Mouse (Mus musculus): ENCODE measurements around the gene Rab34.

Rab34 gene

DNA sequence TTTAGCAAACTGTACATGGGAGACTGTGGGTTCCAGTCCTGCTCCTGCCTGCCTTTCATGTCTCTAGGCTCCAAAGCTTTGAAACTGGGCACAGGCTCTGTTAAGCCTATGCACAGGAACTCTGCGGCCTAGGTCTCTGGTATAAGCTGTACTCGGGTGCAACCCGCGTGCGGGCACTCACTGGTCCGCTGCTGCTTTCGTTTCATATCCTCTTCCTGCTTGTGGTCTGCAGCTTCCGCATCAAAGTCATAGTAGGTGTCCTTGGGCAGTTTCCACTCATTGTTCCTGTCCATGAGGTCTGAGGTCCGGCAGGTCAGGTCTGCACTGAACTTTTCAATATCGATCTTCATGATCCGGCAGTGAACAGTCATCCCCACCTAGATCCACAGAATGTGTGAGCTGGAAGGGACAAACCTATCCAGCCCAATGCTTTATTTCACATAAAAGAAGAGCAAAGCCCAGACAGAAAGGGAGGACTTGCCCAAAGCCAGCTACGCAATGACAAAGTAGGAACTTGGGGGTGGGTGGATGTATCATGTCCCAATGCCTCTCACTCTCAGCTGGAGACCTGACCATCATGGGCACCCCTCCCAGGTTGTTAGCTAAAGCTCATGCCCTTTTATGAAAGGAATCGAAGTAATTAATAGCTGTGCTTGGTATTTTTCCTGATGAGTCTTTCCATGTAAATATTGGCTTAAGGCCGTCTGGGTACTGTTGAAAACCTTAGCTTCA lies 25.0 kb downstream of the Rab34 start:
- no peak for DNase-seq (ENCODE audit: low spot score)

DNA sequence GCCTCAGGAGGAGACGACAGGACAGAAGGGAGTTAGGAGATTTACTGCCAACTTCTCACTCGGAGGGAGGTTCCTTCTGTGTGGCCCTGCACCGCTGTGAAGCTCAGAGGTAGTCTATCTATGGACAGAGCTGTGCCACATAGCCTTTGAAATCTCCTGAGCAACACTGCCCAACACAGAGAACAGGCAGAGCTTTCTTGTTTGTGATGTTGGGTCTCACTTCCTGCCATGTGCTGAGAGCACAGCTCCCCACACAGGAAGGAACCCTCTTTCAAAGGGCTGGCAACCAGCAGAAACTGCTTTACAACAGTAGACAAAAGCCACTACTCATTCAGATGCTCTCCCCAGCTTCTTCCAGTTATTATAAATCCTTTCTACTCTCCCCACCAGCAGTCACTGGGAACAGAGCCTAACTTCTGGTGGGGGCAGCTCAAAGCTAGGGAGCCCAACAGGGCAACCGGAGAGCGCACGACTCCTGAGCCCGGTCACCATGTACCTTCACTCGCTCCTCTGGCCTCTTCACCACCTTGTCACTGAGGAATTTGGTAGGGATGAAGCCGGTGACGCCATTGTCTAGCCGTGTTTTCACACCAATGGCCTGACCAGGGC lies 27.6 kb downstream of the Rab34 start:
- DNase-seq (ENCODE audit: low spot score): no peak

- DNase-seq (ENCODE audit: low spot score): no peak
These were observed 35.4 kb downstream of the Rab34 start for GRCm38 (mm10) chr11:78223586-78223985.

DNA sequence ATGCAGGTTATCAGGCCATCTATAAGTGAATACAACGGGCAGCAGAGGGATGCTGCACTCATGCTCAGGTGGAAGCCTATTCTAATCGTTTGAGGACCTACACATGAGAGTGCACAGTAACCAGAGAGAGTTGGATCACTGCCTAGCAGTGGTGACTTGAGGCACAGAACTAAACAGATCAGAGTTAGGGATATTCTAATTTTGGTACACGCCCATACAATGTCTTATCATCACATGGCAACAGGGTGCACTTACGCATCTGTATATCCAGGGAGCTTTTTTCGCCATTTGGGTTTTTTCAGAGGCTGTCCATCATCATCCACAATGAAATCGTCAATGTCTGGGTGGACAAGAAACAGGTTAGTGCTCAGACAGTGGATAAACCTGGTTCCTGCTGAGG lies 43.3 kb downstream of the Rab34 start:
- no peak for DNase-seq (ENCODE audit: low spot score)

- DNase-seq (ENCODE audit: low spot score): peak; percentile 56
These were observed 52.1 kb downstream of the Rab34 start for GRCm38 (mm10) chr11:78240193-78240857.

Data from layer of hippocampus, adult 9-10 months (tissue).